Mouse (Mus musculus): Measurements from ENCODE around the gene Usp6nl. TPM values are rescaled to one million over a fixed set of nuclear protein-coding genes. Genes with fewer than 3 reads are reported as not detected.
A peak's percentile ranks its signal among the peaks of the same experiment; 100 is the strongest.

Gene Usp6nl
- polyA plus RNA-seq, 2 experiments: 7.5 to 11.9 TPM

DNA sequence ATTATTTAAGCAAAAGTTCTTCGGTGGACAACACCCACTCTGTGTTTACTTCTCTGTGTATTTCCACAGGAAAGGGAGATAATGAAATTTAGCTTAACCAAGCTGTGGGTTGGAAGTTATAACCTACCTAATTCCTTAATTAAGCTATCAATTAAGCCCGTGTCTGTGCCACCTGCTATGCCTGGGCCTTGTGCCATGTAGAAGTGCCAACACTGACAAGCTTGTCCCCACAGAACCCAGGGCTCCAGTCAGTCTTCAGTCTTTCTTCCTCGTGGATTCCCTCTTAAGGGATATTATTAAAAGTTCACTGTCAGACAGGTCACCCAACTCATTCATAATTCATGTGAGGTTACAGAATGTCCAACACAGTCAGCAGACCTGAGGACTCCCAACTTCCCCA is 128.1 kb downstream of the Usp6nl start:
- no peak for TF ChIP-seq POLR2A (IDR thresholded peaks at IDR 0.05; ENCODE audit: borderline replicate concordance, extremely low read depth, insufficient read depth, insufficient read length)
- peaks cover 15% of the 10 kb centered on the region for H3K4me1 ChIP-seq (ENCODE audit: control insufficient read depth, insufficient read depth, low read length)
- DNase-seq (ENCODE audit: low spot score) (no peak), ATAC-seq (ENCODE audit: low FRiP score, low read depth) (no peak)
- no peak overlapping the region for H3K4me3 ChIP-seq (replicated peaks; ENCODE audit: low read length)
- H3K9ac ChIP-seq (ENCODE audit: low read depth, low read length, severe bottlenecking): no peak overlapping the region
- H3K27me3 ChIP-seq (ENCODE audit: control insufficient read depth, insufficient read depth, low read length): no peaks in the 10 kb centered on the region
- no peak overlapping the region for H3K4me2 ChIP-seq (replicated peaks; ENCODE audit: low read depth, low read length, severe bottlenecking)
- H3K36me3 ChIP-seq (ENCODE audit: control insufficient read depth, insufficient read depth, low read length): no peaks in the 10 kb centered on the region
- H3K9me3 ChIP-seq (ENCODE audit: control insufficient read depth, low read length): no peaks in the 10 kb centered on the region
- H3K27ac ChIP-seq (replicated peaks; ENCODE audit: low read depth, low read length): no peak overlapping the region
- 87% methylated on average over 3 of the region's 3 CpGs for WGBS

DNA sequence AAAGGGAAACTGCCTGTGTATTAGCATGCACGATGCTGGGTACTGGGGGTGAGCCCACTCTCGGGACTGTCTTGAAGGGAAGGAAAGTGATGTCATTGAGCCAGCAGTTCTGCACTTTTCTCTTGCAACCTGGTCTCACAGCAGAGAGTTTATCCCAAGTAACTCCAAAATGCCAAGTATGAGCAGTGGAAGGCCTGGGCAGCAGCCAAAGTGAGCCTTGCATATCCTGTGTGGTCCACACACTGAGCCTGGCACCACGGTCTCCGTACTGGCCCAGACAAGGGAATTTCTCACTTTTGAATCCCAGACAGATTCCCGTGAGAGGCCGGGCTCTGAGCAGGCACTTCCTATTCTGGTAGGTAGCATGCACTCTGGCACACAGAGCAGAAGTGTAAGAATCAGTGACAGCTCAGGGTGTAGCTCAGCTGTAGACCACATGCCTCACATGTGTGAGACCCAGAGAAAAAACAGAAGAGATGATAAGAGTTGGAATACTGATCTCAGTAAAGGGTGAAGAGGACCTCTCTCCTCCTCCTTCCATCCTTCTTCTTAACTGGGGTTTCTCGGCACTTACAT is 132.6 kb downstream of the Usp6nl start:
- DNase-seq (ENCODE audit: low spot score) (no peak), ATAC-seq (ENCODE audit: low FRiP score, low read depth) (peak; percentile 48; the same call in 1 of the 2 replicates)
- WGBS: 52% methylated on average over 7 of the region's 7 CpGs

DNA sequence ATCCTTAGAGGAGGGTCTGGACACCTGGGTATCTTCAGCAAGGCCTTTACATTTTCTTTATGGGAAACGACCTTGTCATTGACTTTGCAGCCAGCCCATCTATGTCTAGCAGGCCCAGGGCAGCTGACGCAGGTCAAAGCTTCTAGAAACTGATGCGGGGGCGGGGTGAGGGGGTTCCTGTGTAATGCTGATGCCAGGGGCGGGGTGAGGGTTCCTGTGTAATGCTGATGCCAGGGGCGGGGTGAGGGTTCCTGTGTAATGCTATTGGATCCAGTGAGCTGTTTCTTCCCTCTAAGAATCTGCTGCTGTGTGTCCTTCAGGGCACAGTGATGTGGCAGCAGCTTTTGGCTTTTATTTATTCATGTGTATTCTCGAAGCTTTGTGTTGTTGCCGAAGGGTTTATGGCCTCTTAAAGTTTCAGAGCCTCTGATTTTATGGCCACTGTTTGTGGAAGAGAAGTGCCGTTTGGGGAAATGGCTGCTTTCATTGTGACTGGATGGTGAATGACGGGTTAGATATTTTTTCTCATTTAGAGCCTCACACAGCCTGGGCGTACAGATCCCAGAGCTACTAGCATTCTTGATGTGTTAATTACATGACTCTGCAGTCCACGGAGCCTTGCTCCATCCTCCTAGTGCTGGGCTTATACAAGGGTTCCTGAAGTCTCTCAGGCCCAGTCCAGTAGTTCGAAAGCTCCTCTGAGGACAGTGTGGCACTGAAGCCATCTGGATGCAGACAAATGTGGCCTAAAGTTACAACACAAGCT is 137.0 kb downstream of the Usp6nl start:
- TF ChIP-seq POLR2A (IDR thresholded peaks at IDR 0.05; ENCODE audit: borderline replicate concordance, extremely low read depth, insufficient read depth, insufficient read length): no peak
- ATAC-seq (ENCODE audit: low FRiP score, low read depth): no peak
- Histone ChIP-seq H3K36me3 (ENCODE audit: control insufficient read depth, insufficient read depth, low read length) (no peaks in the 10 kb centered on the region), H3K9me3 (ENCODE audit: control insufficient read depth, low read length) (no peaks in the 10 kb centered on the region), H3K9ac (ENCODE audit: low read depth, low read length, severe bottlenecking) (no peak overlapping the region), H3K27me3 (ENCODE audit: control insufficient read depth, insufficient read depth, low read length) (no peaks in the 10 kb centered on the region), H3K4me2 (replicated peaks; ENCODE audit: low read depth, low read length, severe bottlenecking) (no peak overlapping the region), H3K4me3 (replicated peaks; ENCODE audit: low read length) (no peak overlapping the region), H3K4me1 (ENCODE audit: control insufficient read depth, insufficient read depth, low read length) (peaks cover 15% of the 10 kb centered on the region), H3K27ac (replicated peaks; ENCODE audit: low read depth, low read length) (no peak overlapping the region)
- WGBS: 23% methylated on average over 13 of the region's 13 CpGs
- no peak for DNase-seq (ENCODE audit: low spot score)

More for the DNA sequence above, 132.6 kb downstream of the Usp6nl start:
- no peaks in the 10 kb centered on the region for H3K9me3 ChIP-seq (ENCODE audit: control insufficient read depth, low read length)
- H3K36me3 ChIP-seq (ENCODE audit: control insufficient read depth, insufficient read depth, low read length): no peaks in the 10 kb centered on the region
- H3K27me3 ChIP-seq (ENCODE audit: control insufficient read depth, insufficient read depth, low read length): no peaks in the 10 kb centered on the region
- TF ChIP-seq POLR2A (IDR thresholded peaks at IDR 0.05; ENCODE audit: borderline replicate concordance, extremely low read depth, insufficient read depth, insufficient read length): no peak
- H3K9ac ChIP-seq (ENCODE audit: low read depth, low read length, severe bottlenecking): no peak overlapping the region
- H3K27ac ChIP-seq (replicated peaks; ENCODE audit: low read depth, low read length): no peak overlapping the region
- no peak overlapping the region for H3K4me3 ChIP-seq (replicated peaks; ENCODE audit: low read length)
- H3K4me1 ChIP-seq (ENCODE audit: control insufficient read depth, insufficient read depth, low read length): peaks cover 9% of the 10 kb centered on the region
- no peak overlapping the region for H3K4me2 ChIP-seq (replicated peaks; ENCODE audit: low read depth, low read length, severe bottlenecking)

DNA sequence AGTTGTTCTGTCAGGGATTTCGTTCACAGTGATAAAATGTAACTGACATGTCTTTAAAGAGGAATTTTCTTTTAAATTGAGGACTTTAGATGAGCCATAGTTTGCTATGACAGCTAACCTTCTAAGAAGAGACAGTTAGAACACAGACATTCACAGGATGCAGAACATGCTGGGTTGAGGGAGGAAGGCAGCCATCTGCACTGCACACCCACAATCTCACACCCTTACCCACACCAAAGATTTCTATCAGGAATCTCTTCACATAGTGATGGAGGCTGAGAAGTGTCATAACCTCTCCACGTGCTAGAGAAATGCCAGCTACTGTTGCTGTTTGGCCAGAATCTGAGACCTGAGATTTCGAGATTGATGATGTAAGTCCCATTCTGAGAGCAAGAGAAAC is 139.8 kb downstream of the Usp6nl start:
- H3K27me3 ChIP-seq (ENCODE audit: control insufficient read depth, insufficient read depth, low read length): no peaks in the 10 kb centered on the region
- H3K4me3 ChIP-seq (replicated peaks; ENCODE audit: low read length): no peak overlapping the region
- no peak for TF ChIP-seq POLR2A (IDR thresholded peaks at IDR 0.05; ENCODE audit: borderline replicate concordance, extremely low read depth, insufficient read depth, insufficient read length)
- H3K27ac ChIP-seq (replicated peaks; ENCODE audit: low read depth, low read length): no peak overlapping the region
- no peak for ATAC-seq (ENCODE audit: low FRiP score, low read depth)
- no peaks in the 10 kb centered on the region for H3K9me3 ChIP-seq (ENCODE audit: control insufficient read depth, low read length)
- 94% methylated on average over 3 of the region's 3 CpGs for WGBS
- no peak for DNase-seq (ENCODE audit: low spot score)
- H3K36me3 ChIP-seq (ENCODE audit: control insufficient read depth, insufficient read depth, low read length): no peaks in the 10 kb centered on the region
- H3K9ac ChIP-seq (ENCODE audit: low read depth, low read length, severe bottlenecking): no peak overlapping the region
- H3K4me2 ChIP-seq (replicated peaks; ENCODE audit: low read depth, low read length, severe bottlenecking): no peak overlapping the region
- H3K4me1 ChIP-seq (ENCODE audit: control insufficient read depth, insufficient read depth, low read length): peaks cover 10% of the 10 kb centered on the region

DNA sequence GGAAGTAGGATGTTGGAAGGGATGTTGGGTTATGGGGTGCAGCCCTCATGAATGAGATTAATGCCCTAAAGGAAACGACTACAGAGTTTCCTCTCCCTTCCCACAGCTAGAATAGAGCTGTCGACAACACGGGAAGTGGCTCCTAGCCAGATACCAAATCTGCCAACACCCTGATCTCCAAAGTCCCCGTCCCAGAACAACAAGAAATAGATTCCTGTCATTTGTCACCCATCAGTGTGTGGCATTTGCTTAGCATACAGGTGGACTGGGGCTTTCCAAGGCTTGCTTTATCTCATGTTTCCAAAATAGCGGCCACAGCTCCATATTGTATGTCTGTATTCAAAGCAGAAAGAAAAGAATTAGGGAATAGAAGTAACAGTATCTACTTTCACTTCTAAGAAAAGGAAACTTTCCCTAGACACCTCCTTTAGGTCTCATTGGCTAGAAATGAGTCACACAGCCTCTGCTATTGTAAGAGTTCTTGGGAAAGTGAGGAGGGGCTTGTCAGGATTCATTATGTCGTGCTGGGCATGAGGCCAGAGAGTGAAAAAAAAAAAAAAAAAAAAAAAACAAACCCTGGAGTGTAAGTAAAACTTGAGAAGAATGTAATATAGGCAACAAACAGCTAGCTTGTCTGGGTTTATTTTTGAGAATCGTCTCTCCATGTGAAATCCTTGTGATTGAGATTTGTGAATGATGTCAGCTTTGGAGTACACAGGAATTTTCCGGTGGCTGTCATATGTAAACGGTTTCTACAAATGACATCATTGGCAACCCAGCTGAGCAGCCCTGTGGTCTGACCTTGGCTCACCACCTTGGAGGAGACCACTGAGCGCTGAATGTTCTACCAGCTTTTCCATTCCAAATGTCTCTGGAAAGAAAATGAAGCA is 141.6 kb downstream of the Usp6nl start:
- WGBS: 46% methylated on average over 10 of the region's 10 CpGs

More for the DNA sequence above, 141.6 kb downstream of the Usp6nl start:
- H3K36me3 ChIP-seq (ENCODE audit: control insufficient read depth, insufficient read depth, low read length): no peaks in the 10 kb centered on the region
- H3K4me3 ChIP-seq (replicated peaks; ENCODE audit: low read length): no peak overlapping the region
- H3K27ac ChIP-seq (replicated peaks; ENCODE audit: low read depth, low read length): peak overlapping the region; percentile 70; the same call in 1 of the 2 replicates
- peaks cover 10% of the 10 kb centered on the region for H3K4me1 ChIP-seq (ENCODE audit: control insufficient read depth, insufficient read depth, low read length)
- H3K27me3 ChIP-seq (ENCODE audit: control insufficient read depth, insufficient read depth, low read length): no peaks in the 10 kb centered on the region
- no peak overlapping the region for H3K4me2 ChIP-seq (replicated peaks; ENCODE audit: low read depth, low read length, severe bottlenecking)
- TF ChIP-seq POLR2A (IDR thresholded peaks at IDR 0.05; ENCODE audit: borderline replicate concordance, extremely low read depth, insufficient read depth, insufficient read length): no peak
- ATAC-seq (ENCODE audit: low FRiP score, low read depth): peak; percentile 89
- no peaks in the 10 kb centered on the region for H3K9me3 ChIP-seq (ENCODE audit: control insufficient read depth, low read length)
- DNase-seq (ENCODE audit: low spot score): peak; percentile 65
- no peak overlapping the region for H3K9ac ChIP-seq (ENCODE audit: low read depth, low read length, severe bottlenecking)

All from limb, embryonic 14.5 days (tissue).